Mouse (Mus musculus): Measurements from ENCODE around the gene Zbtb37. TPM values are rescaled to one million over a fixed set of nuclear protein-coding genes. Genes with fewer than 3 reads are reported as not detected.

Zbtb37 gene
- polyA plus RNA-seq, 1 experiment from 2014 or later, result 7.9 TPM

Other genes starting within 250 kb of the Zbtb37 start
- 19.6 and 21.8 TPM in 2 replicates for gene Rabgap1l, start 241.6 kb downstream of the Zbtb37 start, polyA plus RNA-seq (2015; fragmentation: Nextera tagmentation; extraction: Ambion mirVana)
- gene Rc3h1, start 128.4 kb downstream of the Zbtb37 start, polyA plus RNA-seq (2015; fragmentation: Nextera tagmentation; extraction: Ambion mirVana), result 6.7 and 7.4 TPM in 2 replicates
- 2.6 and 5.1 TPM in 2 replicates for gene Serpinc1, start 56.3 kb downstream of the Zbtb37 start, polyA plus RNA-seq (2015; fragmentation: Nextera tagmentation; extraction: Ambion mirVana)
- gene Dars2, start 35.8 kb upstream of the Zbtb37 start, polyA plus RNA-seq (2015; fragmentation: Nextera tagmentation; extraction: Ambion mirVana), result 26.2 and 26.7 TPM in 2 replicates
- gene Cenpl, start 35.9 kb upstream of the Zbtb37 start, polyA plus RNA-seq (2015; fragmentation: Nextera tagmentation; extraction: Ambion mirVana), result 25.5 and 26.4 TPM in 2 replicates
- gene Klhl20, start 96.7 kb upstream of the Zbtb37 start, polyA plus RNA-seq (2015; fragmentation: Nextera tagmentation; extraction: Ambion mirVana), result 17.3 and 17.9 TPM in 2 replicates
- gene Ankrd45, start 107.8 kb upstream of the Zbtb37 start, polyA plus RNA-seq (2015; fragmentation: Nextera tagmentation; extraction: Ambion mirVana), result 0.70 and 1.7 TPM in 2 replicates
- gene Tex50, start 124.5 kb upstream of the Zbtb37 start, polyA plus RNA-seq (2015; fragmentation: Nextera tagmentation; extraction: Ambion mirVana), result not detected in 2 replicates
- 310 and 325 TPM in 2 replicates for gene Prdx6, start 216.4 kb upstream of the Zbtb37 start, polyA plus RNA-seq (2015; fragmentation: Nextera tagmentation; extraction: Ambion mirVana)

Data from limb, embryonic 15.5 days (tissue).